7 mouse cellular contexts compared by ENCODE assay signal in the genomic region with DNA sequence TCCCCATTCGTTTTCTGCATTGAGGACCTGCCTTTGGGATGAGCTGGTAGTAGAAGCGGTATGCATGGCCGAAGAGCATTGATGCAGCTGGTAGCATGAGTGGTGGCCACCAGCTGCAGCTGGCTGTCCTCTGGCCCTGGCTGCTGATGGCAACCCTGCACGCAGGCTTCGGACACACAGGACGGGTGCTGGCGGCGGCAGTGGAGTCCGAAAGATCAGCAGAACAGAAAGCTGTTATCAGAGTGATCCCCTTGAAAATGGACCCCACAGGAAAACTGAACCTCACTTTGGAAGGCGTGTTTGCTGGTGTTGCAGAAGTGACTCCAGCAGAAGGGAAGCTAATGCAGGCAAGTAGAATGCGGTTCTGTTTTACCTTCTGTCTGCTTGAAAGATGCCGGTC. TPM values are rescaled to one million over a fixed set of nuclear protein-coding genes. Genes with fewer than 3 reads are reported as not detected.
DNase-seq lines count a peak whose midpoint lies in the region; ATAC-seq and TF ChIP-seq lines count a peak whose summit lies in the region.

No protein-coding gene starts in this region.

- no peak for TF ChIP-seq EP300 in ES-Bruce4 (IDR thresholded peaks at IDR 0.05; ENCODE audit: insufficient read depth, low read depth, low read length)

- peaks cover 2% of the 10 kb centered on the region; the same call in 1 of the 2 replicates for H3K27me3 ChIP-seq in ES-Bruce4 (ENCODE audit: control insufficient read depth, insufficient read depth, low read length, poor library complexity, severe bottlenecking)
- no peaks in the 10 kb centered on the region; the same call in 1 of the 2 replicates for H3K27me3 ChIP-seq in liver, embryonic 12.5 days (replicated peaks)

- TF ChIP-seq CTCF in ES-Bruce4 (IDR thresholded peaks at IDR 0.05; ENCODE audit: low read depth, low read length), result no peak

- no peaks in the 10 kb centered on the region for H3K9me3 ChIP-seq in ES-Bruce4 (replicated peaks; ENCODE audit: control insufficient read depth, insufficient read depth, low read length, poor library complexity, severe bottlenecking)
- no peaks in the 10 kb centered on the region for H3K9me3 ChIP-seq in liver, embryonic 12.5 days (replicated peaks)

- ATAC-seq in liver, embryonic 12.5 days, result no peak

- H3K36me3 ChIP-seq in ES-Bruce4 (ENCODE audit: control insufficient read depth, insufficient read depth, low read length, poor library complexity, severe bottlenecking), result no peaks in the 10 kb centered on the region
- no peaks in the 10 kb centered on the region for H3K36me3 ChIP-seq in liver, embryonic 12.5 days

- no peaks in the 10 kb centered on the region for H3K4me1 ChIP-seq in ES-Bruce4 (ENCODE audit: control insufficient read depth, insufficient read depth, low read length)
- H3K4me1 ChIP-seq in liver, embryonic 12.5 days, result peaks cover 17% of the 10 kb centered on the region

- H3K27ac ChIP-seq in ES-Bruce4 (ENCODE audit: insufficient read depth, low read length), result no peak overlapping the region
- no peak overlapping the region; the same call in 1 of the 2 replicates for H3K27ac ChIP-seq in liver, embryonic 12.5 days

- TF ChIP-seq POLR2A in ES-Bruce4 (IDR thresholded peaks at IDR 0.05; ENCODE audit: insufficient read depth, low read length), result no peak

- peak; percentile 28 for DNase-seq in kidney, adult 18-20 months
- DNase-seq in kidney, adult 11 months, result no peak
- peak; percentile 20 for DNase-seq in brain, adult 2 months (ENCODE audit: low read depth, low spot score)
- no peak for DNase-seq in testis, postnatal 14 days (ENCODE audit: low spot score)
- no peak for DNase-seq in urinary bladder, postnatal 4 days (ENCODE audit: low spot score in 2 of 2)

- H3K4me2 ChIP-seq in liver, embryonic 12.5 days, result peak overlapping the region; percentile 62

- 0 out of 2 replicates have a peak overlapping the region, but pooled peaks have one; percentile 16 for H3K4me3 ChIP-seq in ES-Bruce4 (ENCODE audit: low read depth, low read length)
- peak overlapping the region; percentile 34 for H3K4me3 ChIP-seq in liver, embryonic 12.5 days

- no peak overlapping the region for H3K9ac ChIP-seq in ES-Bruce4 (ENCODE audit: low read depth, poor library complexity, severe bottlenecking)
- H3K9ac ChIP-seq in liver, embryonic 12.5 days, result peak overlapping the region; percentile 32; the same call in 1 of the 2 replicates

- 73% methylated on average over 12 of the region's 12 CpGs for WGBS in liver, embryonic 12.5 days (ENCODE audit: insufficient replicate concordance)

RNA-seq across cellular contexts. Expression of a gene that starts 2.0 kb away (rescaled TPM):
- polyA plus RNA-seq in ES-Bruce4 (2011; ENCODE audit: insufficient read depth, insufficient read length, low read depth, missing spikeins), result 2.8 and 4.9 TPM in 2 replicates
- polyA plus RNA-seq in liver, embryonic 12.5 days (2016; fragmentation: Nextera tagmentation; extraction: Ambion mirVana), result 5.3 and 6.9 TPM in 2 replicates

RNA-seq across cellular contexts. Expression of a gene that starts 47.6 kb away (rescaled TPM):
- 1.5 and 1.6 TPM in 2 replicates for polyA plus RNA-seq in ES-Bruce4 (2011; ENCODE audit: insufficient read depth, insufficient read length, low read depth, missing spikeins)
- 0.02 and 0.05 TPM in 2 replicates for polyA plus RNA-seq in liver, embryonic 12.5 days (2016; fragmentation: Nextera tagmentation; extraction: Ambion mirVana)

Comparison
In these comparisons a context has a peak if more than half of its experiments do, and no peak if none do; other contexts are left out.
1. DNase-seq: peak in kidney, adult 18-20 months (single experiment) and brain, adult 2 months (single experiment); none in kidney, adult 11 months (single experiment), testis, postnatal 14 days (single experiment) and urinary bladder, postnatal 4 days (0 of 2).